Mouse (Mus musculus) hindbrain, embryonic 12.5 days (tissue): ENCODE measurements around the gene Tgm3. TPM values are rescaled to one million over a fixed set of nuclear protein-coding genes. Genes with fewer than 3 reads are reported as not detected.

Source experiments
- microRNA-seq: library from miRNA; unstranded; fragments of <30 nt; microRNA quantifications from one replicate; pipeline ENCODE4, GENCODE M21; 2017
- polyA plus RNA-seq: library from polyadenylated mRNA; unstranded; fragments of >200 nt; fragmentation: Nextera tagmentation; extraction: Ambion mirVana; gene quantifications from 2 replicates; pipeline ENCODE4 v1.2.1, GENCODE M21; 2016

Gene Tgm3
- polyA plus RNA-seq, 1 experiment from 2014 or later, result not detected

Small RNA genes within 50 kb of the gene (microRNA-seq; reads per million reads assigned to microRNA genes)
- not detected for gene Mir6339

Other genes starting within 250 kb of the Tgm3 start
- 16.9 and 18.0 TPM in 2 replicates for gene Stk35, start 211.8 kb upstream of the Tgm3 start, polyA plus RNA-seq
- gene Tgm6, start 100.1 kb downstream of the Tgm3 start, polyA plus RNA-seq, result not detected in 2 replicates
- 440 and 489 TPM in 2 replicates for gene Snrpb, start 167.1 kb downstream of the Tgm3 start, polyA plus RNA-seq
- gene Tmc2, start 182.8 kb downstream of the Tgm3 start, polyA plus RNA-seq, result not detected in 2 replicates